Mouse (Mus musculus) midbrain, postnatal 0 days (tissue): ENCODE data around the gene Tubgcp5. TPM values are rescaled to one million over a fixed set of nuclear protein-coding genes. Genes with fewer than 3 reads are reported as not detected.

Experiments
- ATAC-seq: fragments of 200-750 bp; cut with Nextera tagmentation; 2 replicates; pipeline ENCODE4 v1.8.0; 2017; ENCODE audit warnings: moderate number of reproducible peaks, mild to moderate bottlenecking, moderate TSS enrichment, moderate library complexity; ENCODE audit not compliant: low FRiP score
- DNase-seq: peaks from one replicate; pipeline ENCODE4 v3.0.0-alpha.2; 2015; ENCODE audit warnings: low spot score
- H3K27ac ChIP-seq: fragments of 300-500 bp; sonication (generic); 2 replicates; pipeline ENCODE4 v1.5.1; 2014; ENCODE audit warnings: low read depth, mild to moderate bottlenecking, low read length, mixed read lengths
- H3K27me3 ChIP-seq: fragments of 300-500 bp; sonication (generic); 2 replicates; pipeline ENCODE4 v1.6.1; 2014; ENCODE audit warnings: low read length, control low read depth, mixed read lengths; ENCODE audit not compliant: insufficient read depth
- H3K36me3 ChIP-seq: fragments of 300-500 bp; sonication (generic); 2 replicates; pipeline ENCODE4 v1.6.1; 2014; ENCODE audit warnings: low read length, control low read depth, mixed read lengths; ENCODE audit not compliant: insufficient read depth
- H3K4me1 ChIP-seq: fragments of 300-500 bp; sonication (generic); 2 replicates; pipeline ENCODE4 v1.6.1; 2014; ENCODE audit warnings: mild to moderate bottlenecking, control low read depth, antibody characterized with exemption, low read length, mixed read lengths; ENCODE audit not compliant: insufficient read depth
- H3K4me2 ChIP-seq: fragments of 300-500 bp; sonication (generic); 2 replicates; pipeline ENCODE4 v1.6.1; 2014; ENCODE audit warnings: low read depth, mild to moderate bottlenecking, low read length, mixed read lengths; ENCODE audit not compliant: poor library complexity, severe bottlenecking
- H3K4me3 ChIP-seq: fragments of 300-500 bp; sonication (generic); 2 replicates; pipeline ENCODE4 v1.5.1; 2014; ENCODE audit warnings: low read depth, mild to moderate bottlenecking, low read length, moderate library complexity
- H3K9ac ChIP-seq: fragments of 300-500 bp; sonication (generic); replicated peaks from 2 replicates; pipeline ENCODE4 v1.6.1; 2014; ENCODE audit warnings: mild to moderate bottlenecking, low read length, moderate library complexity, mixed read lengths; ENCODE audit not compliant: poor library complexity, severe bottlenecking
- H3K9me3 ChIP-seq: fragments of 300-500 bp; sonication (generic); 2 replicates; pipeline ENCODE4 v1.6.1; 2016; ENCODE audit warnings: low read length, control low read depth
- CTCF ChIP-seq: IDR thresholded peaks from 2 replicates; pipeline ENCODE4 v1.5.1; 2016; ENCODE audit warnings: antibody characterized with exemption, mild to moderate bottlenecking
- WGBS: fragments of 180-500 bp; shearing (Covaris S2); extraction: QIAGEN DNeasy Blood & Tissue Kit; methylation state at CpG from one replicate; pipeline ENCODE4 v1.1.7; 2014; 5-methylcytosine and 5-hydroxymethylcytosine counted together
- polyA plus RNA-seq: library from polyadenylated mRNA; unstranded; fragments of >200 nt; fragmentation: Nextera tagmentation; extraction: Ambion mirVana; gene quantifications from 2 replicates; pipeline ENCODE4 v1.2.1, GENCODE M21; 2015
- total RNA-seq: library from RNA; depleted of rRNA; stranded (reverse); fragments of >200 nt; gene quantifications from 2 replicates; pipeline ENCODE4 v1.2.3, GENCODE M21; 2014

Tubgcp5 gene
- total and polyA plus RNA-seq, 2 experiments from 2014 or later = 17.8 to 21.5 TPM

- no peak for TF ChIP-seq CTCF
- Histone ChIP-seq H3K9ac (no peak overlapping the region), H3K4me1 (no peaks in the 10 kb centered on the region), H3K4me2 (no peak overlapping the region), H3K4me3 (no peak overlapping the region), H3K9me3 (no peaks in the 10 kb centered on the region), H3K27ac (no peak overlapping the region), H3K27me3 (no peaks in the 10 kb centered on the region), H3K36me3 (no peaks in the 10 kb centered on the region)
- 60% methylated on average over 2 of the region's 2 CpGs for WGBS
- ATAC-seq (no peak), DNase-seq (no peak)
Observed at GRCm38 (mm10) chr7:55857729-55858128, 63.8 kb downstream of the Tubgcp5 start.

DNA sequence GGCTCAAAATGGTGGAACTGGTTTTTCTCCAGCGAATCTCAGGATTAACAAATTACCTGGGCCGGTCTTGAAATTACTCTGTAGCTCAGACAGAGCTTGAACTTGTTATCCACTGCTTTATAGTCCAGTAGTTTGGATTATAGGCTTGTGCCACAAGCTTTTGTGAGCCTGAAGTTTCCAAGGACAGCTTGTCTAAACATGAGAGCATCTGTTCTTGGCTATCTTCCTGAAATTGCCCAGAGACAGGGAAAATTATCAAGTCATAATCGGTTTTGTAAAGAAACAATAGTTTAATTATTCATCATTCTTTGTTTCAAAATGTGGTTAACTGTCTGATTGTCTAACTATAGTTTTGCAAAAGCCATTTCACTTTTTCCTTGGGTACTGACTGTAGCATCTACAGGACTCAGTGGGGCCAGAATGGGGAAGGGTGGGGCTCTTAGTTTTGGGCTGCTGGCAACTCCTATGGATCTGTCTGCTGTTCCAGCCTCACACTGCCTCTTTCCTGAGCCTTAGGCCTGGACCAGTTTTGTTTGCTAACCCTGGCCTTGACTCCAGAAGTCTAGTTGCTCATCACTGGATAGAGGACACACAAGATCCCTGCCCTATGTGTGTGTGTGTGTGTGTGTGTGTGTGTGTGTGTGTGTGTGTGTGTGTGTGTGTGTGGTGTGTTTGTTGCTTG, 65.0 kb downstream of the Tubgcp5 start:
- no peaks in the 10 kb centered on the region for H3K27me3 ChIP-seq
- no peak overlapping the region for H3K27ac ChIP-seq
- H3K4me2 ChIP-seq = no peak overlapping the region
- 89% methylated on average over 3 of the region's 3 CpGs for WGBS
- no peak overlapping the region for H3K4me3 ChIP-seq
- no peak for TF ChIP-seq CTCF
- no peaks in the 10 kb centered on the region for H3K4me1 ChIP-seq
- DNase-seq (no peak), ATAC-seq (no peak)
- no peaks in the 10 kb centered on the region for H3K36me3 ChIP-seq
- no peaks in the 10 kb centered on the region for H3K9me3 ChIP-seq
- no peak overlapping the region for H3K9ac ChIP-seq

DNA sequence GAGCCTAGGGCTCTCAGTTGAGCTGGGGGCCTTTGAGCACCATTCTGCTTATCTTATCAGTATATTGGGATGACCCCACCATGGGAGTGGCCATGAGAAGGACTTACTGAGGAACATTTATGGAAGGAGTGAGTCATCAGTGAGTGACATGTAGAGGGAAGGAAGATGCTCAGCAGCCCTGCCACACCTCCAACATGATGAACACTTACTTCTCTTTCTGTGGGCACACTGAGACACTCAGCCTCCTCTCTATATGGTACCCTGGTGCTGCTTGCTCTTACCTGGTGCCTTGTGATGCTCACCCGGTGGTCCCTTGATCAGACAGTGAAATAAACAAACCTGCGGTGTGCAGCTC, 65.5 kb downstream of the Tubgcp5 start:
- no peak overlapping the region for H3K9ac ChIP-seq
- H3K27ac ChIP-seq = no peak overlapping the region
- no peaks in the 10 kb centered on the region for H3K36me3 ChIP-seq
- H3K9me3 ChIP-seq = no peaks in the 10 kb centered on the region
- TF ChIP-seq CTCF = no peak
- H3K4me3 ChIP-seq = no peak overlapping the region
- no peak for DNase-seq
- H3K27me3 ChIP-seq = no peaks in the 10 kb centered on the region
- WGBS = 79% methylated on average over 2 of the region's 2 CpGs
- H3K4me2 ChIP-seq = no peak overlapping the region
- H3K4me1 ChIP-seq = no peaks in the 10 kb centered on the region
- ATAC-seq = no peak

- Histone ChIP-seq H3K4me3 (no peak overlapping the region), H3K27me3 (no peaks in the 10 kb centered on the region), H3K4me1 (no peaks in the 10 kb centered on the region), H3K27ac (no peak overlapping the region), H3K4me2 (no peak overlapping the region), H3K9ac (no peak overlapping the region), H3K36me3 (no peaks in the 10 kb centered on the region), H3K9me3 (no peaks in the 10 kb centered on the region)
- no peak for TF ChIP-seq CTCF
- DNase-seq (no peak), ATAC-seq (no peak)
- WGBS = 75% methylated on average over 6 of the region's 6 CpGs
Observed at GRCm38 (mm10) chr7:55859956-55860355, 66.0 kb downstream of the Tubgcp5 start.

DNA sequence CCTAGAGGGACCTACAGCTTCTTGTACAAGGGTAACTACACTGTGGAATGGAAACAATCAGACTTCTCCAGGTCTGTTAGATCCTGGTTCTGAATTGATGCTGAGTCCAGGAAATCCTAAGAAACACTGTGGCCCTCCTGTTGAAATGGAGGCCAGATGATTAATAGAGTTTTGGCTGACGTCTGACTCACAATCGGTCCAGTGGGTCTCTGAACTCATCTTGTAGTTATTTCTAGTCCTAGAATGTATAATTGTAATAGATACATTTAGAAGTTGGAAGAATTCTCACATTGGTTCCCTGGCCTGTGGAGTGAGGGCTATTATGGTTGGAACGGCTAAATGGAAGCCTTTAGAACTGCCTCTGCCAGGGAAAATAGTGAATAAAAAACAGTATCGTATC, 67.2 kb downstream of the Tubgcp5 start:
- no peak overlapping the region for H3K4me3 ChIP-seq
- TF ChIP-seq CTCF = no peak
- no peaks in the 10 kb centered on the region for H3K4me1 ChIP-seq
- ATAC-seq = no peak
- no peak overlapping the region for H3K27ac ChIP-seq
- no peaks in the 10 kb centered on the region for H3K27me3 ChIP-seq
- no peak overlapping the region for H3K9ac ChIP-seq
- WGBS = 92% methylated on average over 4 of the region's 4 CpGs
- no peak overlapping the region for H3K4me2 ChIP-seq
- H3K9me3 ChIP-seq = no peaks in the 10 kb centered on the region
- DNase-seq = no peak
- H3K36me3 ChIP-seq = no peaks in the 10 kb centered on the region

- Histone ChIP-seq H3K4me2 (no peak overlapping the region), H3K9ac (no peak overlapping the region), H3K36me3 (no peaks in the 10 kb centered on the region), H3K9me3 (no peaks in the 10 kb centered on the region), H3K4me1 (no peaks in the 10 kb centered on the region), H3K4me3 (no peak overlapping the region), H3K27me3 (no peaks in the 10 kb centered on the region), H3K27ac (no peak overlapping the region)
- no peak for ATAC-seq
- no peak for TF ChIP-seq CTCF
- DNase-seq = no peak
Observed at GRCm38 (mm10) chr7:55865044-55865443, 71.1 kb downstream of the Tubgcp5 start.
